Mouse (Mus musculus): ENCODE data around the gene Large1. TPM values are rescaled to one million over a fixed set of nuclear protein-coding genes. Genes with fewer than 3 reads are reported as not detected.

The Large1 gene
- polyA plus RNA-seq, 1 experiment from 2014 or later = 16.1 TPM

GRCm38 (mm10) chr8:72817655-72818349 lies 535.5 kb downstream of the Large1 start:
- no peak overlapping the region for H3K4me2 ChIP-seq
- WGBS = 92% methylated on average over 5 of the region's 5 CpGs
- H3K27me3 ChIP-seq = no peaks in the 10 kb centered on the region
- no peak overlapping the region for H3K4me3 ChIP-seq
- no peaks in the 10 kb centered on the region for H3K4me1 ChIP-seq (replicated peaks)
- ATAC-seq (ENCODE audit: low FRiP score, low read depth) = no peak
- peaks cover 17% of the 10 kb centered on the region for H3K36me3 ChIP-seq
- H3K9ac ChIP-seq = no peak overlapping the region
- H3K27ac ChIP-seq (replicated peaks) = no peak overlapping the region
- no peaks in the 10 kb centered on the region for H3K9me3 ChIP-seq

GRCm38 (mm10) chr8:72816679-72817078 lies 536.7 kb downstream of the Large1 start:
- Histone ChIP-seq H3K9me3 (no peaks in the 10 kb centered on the region), H3K36me3 (peaks cover 17% of the 10 kb centered on the region), H3K27ac (replicated peaks) (no peak overlapping the region), H3K9ac (no peak overlapping the region), H3K27me3 (no peaks in the 10 kb centered on the region), H3K4me3 (no peak overlapping the region), H3K4me1 (replicated peaks) (no peaks in the 10 kb centered on the region), H3K4me2 (no peak overlapping the region)
- ATAC-seq (ENCODE audit: low FRiP score, low read depth) = no peak

GRCm38 (mm10) chr8:72815681-72816080 lies 537.7 kb downstream of the Large1 start:
- Histone ChIP-seq H3K4me3 (no peak overlapping the region), H3K4me2 (no peak overlapping the region), H3K9me3 (no peaks in the 10 kb centered on the region), H3K27me3 (no peaks in the 10 kb centered on the region), H3K36me3 (peaks cover 17% of the 10 kb centered on the region), H3K4me1 (replicated peaks) (no peaks in the 10 kb centered on the region), H3K27ac (replicated peaks) (no peak overlapping the region), H3K9ac (no peak overlapping the region)
- no peak for ATAC-seq (ENCODE audit: low FRiP score, low read depth)
- WGBS = 87% methylated on average over 7 of the region's 7 CpGs

- ATAC-seq (ENCODE audit: low FRiP score, low read depth) = no peak
- H3K4me2 ChIP-seq = no peak overlapping the region
These were observed 540.6 kb downstream of the Large1 start for GRCm38 (mm10) chr8:72812690-72813089.

GRCm38 (mm10) chr8:72801583-72801982 lies 551.8 kb downstream of the Large1 start:
- 81% methylated on average over 2 of the region's 2 CpGs for WGBS
- H3K9ac ChIP-seq = no peak overlapping the region
- H3K4me3 ChIP-seq = no peak overlapping the region
- H3K36me3 ChIP-seq = no peaks in the 10 kb centered on the region
- H3K27me3 ChIP-seq = no peaks in the 10 kb centered on the region
- H3K27ac ChIP-seq (replicated peaks) = no peak overlapping the region
- ATAC-seq (ENCODE audit: low FRiP score, low read depth) = no peak
- H3K9me3 ChIP-seq = no peaks in the 10 kb centered on the region
- no peaks in the 10 kb centered on the region for H3K4me1 ChIP-seq (replicated peaks)
- H3K4me2 ChIP-seq = no peak overlapping the region

More at GRCm38 (mm10) chr8:72812690-72813089, 540.6 kb downstream of the Large1 start:
- H3K27ac ChIP-seq (replicated peaks) = no peak overlapping the region
- 93% methylated on average over 3 of the region's 3 CpGs for WGBS
- H3K4me3 ChIP-seq = no peak overlapping the region
- H3K27me3 ChIP-seq = no peaks in the 10 kb centered on the region
- no peaks in the 10 kb centered on the region for H3K9me3 ChIP-seq
- H3K4me1 ChIP-seq (replicated peaks) = no peaks in the 10 kb centered on the region
- peaks cover 17% of the 10 kb centered on the region for H3K36me3 ChIP-seq
- no peak overlapping the region for H3K9ac ChIP-seq

- Histone ChIP-seq H3K9ac (no peak overlapping the region), H3K27ac (replicated peaks) (no peak overlapping the region), H3K4me2 (no peak overlapping the region), H3K27me3 (no peaks in the 10 kb centered on the region), H3K4me3 (no peak overlapping the region), H3K36me3 (no peaks in the 10 kb centered on the region), H3K9me3 (no peaks in the 10 kb centered on the region), H3K4me1 (replicated peaks) (no peaks in the 10 kb centered on the region)
- ATAC-seq (ENCODE audit: low FRiP score, low read depth) = no peak
- 91% methylated on average over 4 of the region's 4 CpGs for WGBS
These were observed 572.7 kb downstream of the Large1 start for GRCm38 (mm10) chr8:72780644-72781043.

GRCm38 (mm10) chr8:72777797-72778196 lies 575.5 kb downstream of the Large1 start:
- Histone ChIP-seq H3K9me3 (no peaks in the 10 kb centered on the region), H3K4me1 (replicated peaks) (no peaks in the 10 kb centered on the region), H3K4me2 (no peak overlapping the region), H3K27ac (replicated peaks) (no peak overlapping the region), H3K4me3 (no peak overlapping the region), H3K36me3 (no peaks in the 10 kb centered on the region), H3K27me3 (no peaks in the 10 kb centered on the region), H3K9ac (no peak overlapping the region)
- WGBS = 97% methylated on average over 1 of the region's 1 CpGs
- ATAC-seq (ENCODE audit: low FRiP score, low read depth) = no peak

- H3K4me3 ChIP-seq = no peak overlapping the region
- H3K9ac ChIP-seq = no peak overlapping the region
- no peaks in the 10 kb centered on the region for H3K9me3 ChIP-seq
- H3K27ac ChIP-seq (replicated peaks) = no peak overlapping the region
- H3K27me3 ChIP-seq = no peaks in the 10 kb centered on the region
- H3K4me2 ChIP-seq = no peak overlapping the region
- no peak for ATAC-seq (ENCODE audit: low FRiP score, low read depth)
- WGBS = 28% methylated on average over 7 of the region's 7 CpGs
- H3K36me3 ChIP-seq = no peaks in the 10 kb centered on the region
- no peaks in the 10 kb centered on the region for H3K4me1 ChIP-seq (replicated peaks)
These were observed 586.6 kb downstream of the Large1 start for GRCm38 (mm10) chr8:72766777-72767176.

- Histone ChIP-seq H3K9ac (no peak overlapping the region), H3K4me1 (replicated peaks) (no peaks in the 10 kb centered on the region), H3K27me3 (no peaks in the 10 kb centered on the region), H3K4me3 (no peak overlapping the region), H3K4me2 (no peak overlapping the region), H3K36me3 (no peaks in the 10 kb centered on the region), H3K9me3 (no peaks in the 10 kb centered on the region), H3K27ac (replicated peaks) (no peak overlapping the region)
- 82% methylated on average over 4 of the region's 4 CpGs for WGBS
- no peak for ATAC-seq (ENCODE audit: low FRiP score, low read depth)
These were observed 587.6 kb downstream of the Large1 start for GRCm38 (mm10) chr8:72765696-72766095.

Small RNA genes within 50 kb of the gene (microRNA-seq; reads per million reads assigned to microRNA genes)
- gene Mir28b = 0.65 reads per million

Data from hindbrain, embryonic 15.5 days (tissue).